Mouse (Mus musculus) ES-Bruce4 (cell line): ENCODE results near the gene Cep250.

Source experiments
- CTCF ChIP-seq: IDR thresholded peaks from one replicate; pipeline ENCODE4 v1.8.1; 2011; ENCODE audit warnings: low read depth, low read length
- POLR2A ChIP-seq: IDR thresholded peaks from one replicate; pipeline ENCODE4 v1.8.1; 2011; ENCODE audit warnings: low read length; ENCODE audit not compliant: insufficient read depth

- TF ChIP-seq CTCF (no peak), POLR2A (no peak)
Observed at GRCm38 (mm10) chr2:155949362-155949761, 6.9 kb upstream of the Cep250 start.
